Mouse (Mus musculus): Measurements from ENCODE around the gene Tomm70a.

Gene Tomm70a

DNA sequence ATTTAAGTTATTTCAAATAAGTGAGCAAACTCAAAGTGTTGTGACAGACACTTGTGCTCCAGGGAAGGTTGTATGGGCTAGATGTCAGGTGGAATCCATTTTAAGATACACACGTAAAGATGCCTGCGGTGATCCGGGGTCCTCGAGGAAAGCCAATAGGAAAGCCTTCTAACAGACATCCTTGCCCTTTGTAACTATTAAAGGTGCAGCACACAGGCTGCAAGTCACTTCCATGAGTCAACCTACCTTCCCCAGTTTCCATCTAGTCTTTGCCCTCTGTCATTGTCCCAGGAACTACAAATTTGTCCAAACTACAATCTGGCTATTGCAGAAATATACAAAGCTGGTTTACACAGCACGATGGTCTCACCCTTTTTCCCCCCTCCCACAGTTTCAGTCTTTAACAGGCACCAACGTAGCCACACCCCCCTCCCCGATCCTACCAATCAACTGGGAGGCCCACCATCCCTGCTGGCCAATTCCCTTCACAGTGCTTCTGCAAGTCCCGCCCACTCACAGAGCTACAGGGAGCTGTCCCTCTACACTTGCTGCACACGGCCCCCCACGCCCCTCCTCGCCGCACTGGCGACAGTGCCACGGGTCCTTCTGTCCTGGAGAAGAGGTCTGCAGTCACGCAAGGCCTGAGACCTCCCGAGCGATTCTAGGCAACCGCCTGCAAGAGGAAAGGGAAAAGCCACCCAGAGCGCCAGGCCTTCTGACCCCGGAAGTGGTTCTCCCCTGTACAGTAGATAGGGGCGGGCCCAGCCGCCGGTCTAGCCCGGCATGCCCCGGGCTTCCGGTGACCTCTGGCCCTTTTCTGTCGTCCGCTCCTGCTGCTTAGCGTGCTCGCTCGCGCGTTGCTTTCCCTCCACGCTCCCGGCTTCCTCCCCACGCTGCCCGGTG, at the start of gene Tomm70a:
Gene Tomm70a (plus strand): TSS at position 791 of the 903 bp plus-strand sequence.
- POLR2A ChIA-PET, result interaction anchor here in 3 of 4 experiments (0.5 to 3.7 kb wide), 26 partner anchors 10 to 1186 kb away, joined by 3 to 22 read pairs (median 4); partner anchors contain the start of genes Nit2 (in 2 of the 3), Tbc1d23 (in 2 of the 3), Cep97 (in 1 of the 3) and Cmss1 (in 1 of the 3)
- CTCF ChIA-PET, result interaction anchor here (0.5 to 1.0 kb wide), 4 partner anchors 15 to 46 kb away, joined by 3 to 4 read pairs (median 4); partner anchors contain the start of gene Nit2 (in 1 of the 4)

DNA sequence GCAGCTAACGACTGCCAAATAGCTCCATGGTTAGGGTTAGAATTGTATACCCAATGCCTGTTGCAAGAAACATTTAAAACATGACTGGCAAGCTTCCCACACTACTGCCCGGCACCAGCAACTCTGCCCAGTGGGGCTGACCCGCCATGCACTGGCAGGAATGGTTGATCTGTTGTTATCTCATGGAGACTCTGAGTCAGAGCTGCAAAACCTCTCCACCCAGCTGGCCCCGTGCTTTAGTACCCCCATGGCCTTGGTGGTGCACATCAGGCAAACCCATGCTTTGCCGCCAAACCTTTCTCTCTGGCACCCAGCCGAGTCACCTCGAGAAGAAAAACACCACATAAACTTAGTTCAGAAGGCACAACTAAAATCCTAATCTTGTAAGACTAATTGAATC, 45.5 kb upstream of the Tomm70a start:
- ChIA-PET CTCF (interaction anchor here in 2 of 4 experiments (0.6 kb wide), 2 partner anchors 15 to 277 kb away, joined by 3 read pairs; no protein-coding TSS in a partner anchor), POLR2A (interaction anchor here in 1 of 4 experiments (0.7 kb wide), 1 partner anchor 364 kb away, joined by 3 read pairs; no protein-coding TSS in a partner anchor)

DNA sequence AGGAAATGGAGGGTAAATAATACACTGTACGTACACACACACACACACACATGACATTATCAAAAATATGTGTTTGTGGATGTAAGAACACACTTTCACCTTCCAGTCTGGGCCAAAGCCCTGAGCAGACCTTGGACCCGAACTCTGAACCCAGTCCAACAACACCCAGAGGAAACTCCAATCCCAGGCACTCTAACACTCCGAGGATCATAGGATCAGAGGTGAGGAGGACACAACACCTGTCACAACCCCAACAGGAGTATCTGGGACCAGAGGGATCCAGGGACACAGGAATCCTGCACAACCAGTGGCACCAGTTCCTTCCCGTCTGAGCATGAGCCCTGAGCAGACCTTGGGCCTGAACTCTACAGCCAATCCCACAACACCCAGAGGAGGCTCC, 41.9 kb upstream of the Tomm70a start:
- POLR2A ChIA-PET, result no interaction called here
- CTCF ChIA-PET, result no interaction called here

DNA sequence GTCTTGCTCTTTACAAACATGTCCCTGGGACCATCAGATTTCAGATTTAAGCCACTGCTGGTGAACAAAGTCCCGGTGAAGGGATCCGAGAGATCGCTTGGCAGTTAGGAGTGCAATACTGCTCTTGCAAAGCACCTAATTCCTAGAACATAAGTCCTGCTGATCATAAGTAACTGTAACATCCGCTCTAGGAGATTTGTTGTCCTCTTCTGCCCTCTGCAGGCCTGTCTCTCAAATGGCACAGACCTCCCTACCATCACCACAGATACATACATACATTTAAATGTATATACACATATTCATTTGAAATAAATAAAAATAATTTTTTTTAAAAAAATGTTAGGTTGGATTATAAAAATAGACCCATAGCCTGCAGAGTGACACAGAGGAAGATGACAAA, 29.0 kb upstream of the Tomm70a start:
- ChIA-PET POLR2A (no interaction called here), CTCF (interaction anchor here in 1 of 4 experiments (0.6 kb wide), 1 partner anchor 74 kb away, joined by 3 read pairs; no protein-coding TSS in a partner anchor)

DNA sequence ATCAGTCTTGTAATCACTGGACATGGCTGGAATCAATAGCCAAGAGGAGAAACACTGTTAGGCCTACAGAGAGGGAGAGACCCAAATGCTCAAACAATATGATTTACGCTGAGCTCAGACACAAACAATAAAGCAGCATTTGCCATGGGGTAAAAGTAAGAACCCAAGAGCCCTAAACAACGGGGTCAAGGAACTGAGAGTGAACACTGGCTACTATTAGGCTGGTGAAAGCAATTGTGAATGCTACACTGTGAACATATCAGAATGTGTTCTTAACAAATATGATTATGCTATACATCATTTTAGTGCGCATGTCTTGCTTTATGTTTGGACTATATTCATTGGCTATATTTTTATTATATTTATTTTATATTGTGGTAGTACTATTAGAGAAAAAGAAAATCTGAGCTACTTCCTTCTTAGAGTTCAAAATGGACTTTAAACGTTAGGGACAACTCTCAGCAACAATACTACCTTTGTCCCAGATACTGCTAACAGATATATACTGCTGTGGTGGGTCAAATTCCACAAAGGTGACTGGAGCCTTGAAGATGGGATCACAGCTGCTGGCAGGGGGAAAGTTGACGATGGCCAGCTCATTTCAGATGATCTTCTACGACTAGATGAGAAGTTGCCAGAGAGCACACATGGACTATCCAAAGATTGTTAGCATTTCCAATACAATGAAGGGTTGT, 28.4 kb upstream of the Tomm70a start:
- POLR2A ChIA-PET, result no interaction called here
- CTCF ChIA-PET, result interaction anchor here in 1 of 4 experiments (1.0 kb wide), 1 partner anchor 322 kb away, joined by 5 read pairs; no protein-coding TSS in a partner anchor

DNA sequence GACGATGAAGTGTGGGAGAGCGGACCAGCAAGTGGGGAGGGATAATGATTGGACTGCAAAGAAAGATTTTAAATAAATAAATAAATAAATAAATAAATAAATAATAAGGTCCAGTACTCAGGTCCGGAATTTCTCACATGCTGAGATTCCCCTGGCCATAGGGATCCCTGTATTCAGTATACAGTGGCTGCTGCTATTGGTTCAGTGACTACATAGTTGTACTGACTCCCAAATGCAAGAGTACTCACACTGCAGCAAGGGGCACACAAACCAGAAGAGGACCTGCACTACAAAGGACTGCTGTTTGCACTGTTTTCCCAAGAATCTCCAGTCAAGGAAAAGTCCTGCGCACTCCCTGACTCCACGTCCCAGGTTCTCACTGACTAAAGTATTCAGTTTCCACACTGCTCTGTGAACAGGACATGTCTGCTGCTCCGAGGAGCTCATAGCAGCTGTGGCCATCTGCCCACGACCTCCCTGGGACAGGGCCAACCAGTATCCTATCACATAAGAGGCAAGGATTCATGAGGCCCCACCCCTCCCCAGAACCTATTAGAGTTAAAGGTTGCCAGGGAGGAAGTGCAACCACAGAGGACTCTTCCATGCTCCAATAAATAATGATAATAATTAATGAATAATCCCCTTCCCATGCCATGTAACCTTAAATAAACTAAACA, 22.9 kb upstream of the Tomm70a start:
- POLR2A ChIA-PET, result no interaction called here
- CTCF ChIA-PET, result no interaction called here

DNA sequence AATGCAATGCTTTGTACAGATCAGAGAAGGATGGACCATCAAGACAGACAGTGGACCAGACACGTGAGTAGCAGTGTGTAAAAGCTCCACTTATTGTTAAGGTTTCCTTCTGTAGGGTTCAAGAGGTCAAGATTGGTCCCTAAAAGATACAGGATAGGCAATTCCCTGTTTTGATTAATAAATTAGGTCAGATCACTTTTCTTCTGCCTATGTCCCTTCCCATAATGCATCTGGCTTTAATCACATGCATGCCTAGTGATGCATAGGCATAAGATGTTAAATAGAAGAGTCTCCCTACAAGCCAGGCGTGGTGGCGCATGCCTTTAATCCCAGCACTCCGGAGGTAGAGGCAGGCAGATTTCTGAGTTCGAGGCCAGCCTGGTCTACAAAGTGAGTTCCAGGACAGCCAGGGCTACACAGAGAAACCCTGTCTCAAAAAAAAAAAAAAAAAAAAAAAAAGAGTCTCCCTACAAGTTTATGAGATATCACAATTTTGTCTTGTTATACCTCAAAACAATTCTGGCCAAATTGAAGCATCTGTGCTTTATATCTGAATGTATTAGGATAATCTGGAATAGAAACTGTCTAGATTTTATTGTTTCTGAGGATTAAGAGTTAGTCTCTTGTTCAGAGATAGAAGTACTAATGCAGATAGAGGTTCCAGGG, 21.8 kb upstream of the Tomm70a start:
- CTCF ChIA-PET, result no interaction called here
- POLR2A ChIA-PET, result no interaction called here

DNA sequence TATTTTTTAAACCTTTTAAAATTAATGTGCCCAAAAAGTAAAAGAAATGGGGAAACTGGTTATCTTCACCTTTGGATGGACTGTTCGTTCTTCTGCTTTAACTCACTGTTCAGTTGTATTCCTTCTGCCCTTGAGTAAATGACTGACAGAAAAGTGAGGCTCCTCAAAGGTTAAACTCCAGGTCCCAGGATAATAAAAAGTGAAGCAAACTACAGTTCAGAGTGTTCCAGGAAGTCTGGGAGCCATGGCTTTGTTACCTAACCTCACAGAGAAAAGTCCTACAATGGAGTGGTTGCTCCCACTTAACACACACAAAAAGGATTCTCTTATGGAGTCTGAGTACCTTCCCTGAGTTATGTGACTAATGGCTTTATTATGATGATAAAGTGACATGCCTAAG, 20.3 kb upstream of the Tomm70a start:
- ChIA-PET CTCF (interaction anchor here in 1 of 4 experiments (1.2 kb wide), 1 partner anchor 9 kb away, joined by 6 read pairs; no protein-coding TSS in a partner anchor), POLR2A (no interaction called here)

DNA sequence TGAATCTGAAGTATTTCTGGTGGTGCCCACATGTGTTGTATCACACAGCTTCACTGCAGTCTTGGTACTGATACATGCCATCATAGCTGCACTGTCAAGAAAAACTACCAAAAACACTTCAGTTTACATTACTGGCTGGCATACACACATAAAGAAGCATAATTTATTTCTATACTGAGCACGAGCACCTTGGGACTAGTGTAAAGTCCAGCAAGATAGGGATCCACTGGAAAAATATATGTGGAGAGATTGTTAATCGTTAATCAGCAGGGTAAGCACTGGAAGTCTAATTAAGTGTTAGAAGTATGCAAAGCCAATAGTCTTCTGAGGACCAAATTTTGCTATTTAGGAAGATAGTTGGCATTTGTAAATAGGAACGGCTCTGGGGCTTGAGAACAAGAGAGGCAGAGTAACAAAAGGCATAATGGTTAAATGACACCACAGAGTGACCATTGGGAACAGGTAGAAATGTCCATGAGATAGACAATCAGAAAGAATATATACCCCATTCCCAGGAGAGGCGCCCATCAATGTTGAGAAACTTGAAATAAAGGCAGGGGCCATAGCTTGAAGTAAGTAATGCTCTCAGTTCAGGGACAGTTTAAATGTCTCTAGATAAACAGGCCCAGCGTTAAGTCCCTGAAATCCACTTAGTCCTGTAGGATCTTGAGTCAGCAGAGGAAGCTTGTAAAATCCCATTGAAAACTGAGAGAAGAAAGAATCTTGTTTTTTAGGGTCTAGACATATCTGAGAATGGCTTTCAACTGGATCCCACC, 15.1 kb upstream of the Tomm70a start:
- ChIA-PET POLR2A (interaction anchor here in 1 of 4 experiments (0.8 kb wide), 1 partner anchor 70 kb away, joined by 3 read pairs; no protein-coding TSS in a partner anchor), CTCF (interaction anchor here in 1 of 4 experiments (1.2 to 1.3 kb wide), 2 partner anchors 15 to 335 kb away, joined by 3 to 4 read pairs; partner anchors contain the start of gene Tomm70a)

DNA sequence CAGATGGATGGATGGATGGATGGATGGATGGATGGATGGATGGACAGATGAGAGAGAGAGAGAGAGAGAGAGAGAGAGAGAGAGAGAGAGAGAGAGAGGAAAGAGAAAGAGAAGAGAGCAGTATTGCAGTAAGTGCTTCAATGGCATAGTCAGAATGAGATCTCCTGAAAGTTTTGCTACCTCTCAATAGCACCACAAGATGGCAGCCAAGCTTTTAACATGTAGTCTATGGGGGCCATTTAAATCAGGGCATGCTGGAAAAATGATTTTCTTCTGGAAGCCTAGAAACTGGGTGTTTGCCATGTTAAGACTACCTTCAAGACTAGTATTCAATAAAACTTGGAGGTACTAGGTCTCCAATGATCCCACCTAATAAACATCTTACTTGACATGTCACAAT, 5.4 kb upstream of the Tomm70a start:
- ChIA-PET CTCF (interaction anchor here in 2 of 4 experiments (0.5 to 1.7 kb wide), 3 partner anchors 50 to 341 kb away, joined by 3 to 7 read pairs (median 4); no protein-coding TSS in a partner anchor), POLR2A (interaction anchor here in 1 of 4 experiments (0.7 kb wide), 1 partner anchor 60 kb away, joined by 3 read pairs; no protein-coding TSS in a partner anchor)

DNA sequence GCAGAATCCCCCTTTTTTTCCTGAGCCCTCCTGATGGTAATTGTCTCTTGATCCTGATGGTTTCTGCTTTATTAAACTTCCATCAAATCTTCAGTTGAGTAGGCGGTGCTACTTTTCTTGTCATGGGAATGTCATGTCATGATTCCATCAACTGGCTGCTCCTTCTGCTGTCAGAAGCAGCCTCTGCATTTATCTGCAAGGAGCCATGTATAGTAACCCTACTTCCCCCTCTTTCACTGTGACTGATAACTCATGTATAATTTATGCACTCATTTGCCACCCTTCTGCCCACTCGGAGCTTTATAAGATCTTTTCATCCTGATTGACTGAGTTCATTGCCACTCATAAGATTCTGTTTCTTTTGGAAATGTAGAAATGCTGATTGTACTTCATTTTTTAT, 3.9 kb upstream of the Tomm70a start:
- POLR2A ChIA-PET, result no interaction called here
- CTCF ChIA-PET, result no interaction called here

DNA sequence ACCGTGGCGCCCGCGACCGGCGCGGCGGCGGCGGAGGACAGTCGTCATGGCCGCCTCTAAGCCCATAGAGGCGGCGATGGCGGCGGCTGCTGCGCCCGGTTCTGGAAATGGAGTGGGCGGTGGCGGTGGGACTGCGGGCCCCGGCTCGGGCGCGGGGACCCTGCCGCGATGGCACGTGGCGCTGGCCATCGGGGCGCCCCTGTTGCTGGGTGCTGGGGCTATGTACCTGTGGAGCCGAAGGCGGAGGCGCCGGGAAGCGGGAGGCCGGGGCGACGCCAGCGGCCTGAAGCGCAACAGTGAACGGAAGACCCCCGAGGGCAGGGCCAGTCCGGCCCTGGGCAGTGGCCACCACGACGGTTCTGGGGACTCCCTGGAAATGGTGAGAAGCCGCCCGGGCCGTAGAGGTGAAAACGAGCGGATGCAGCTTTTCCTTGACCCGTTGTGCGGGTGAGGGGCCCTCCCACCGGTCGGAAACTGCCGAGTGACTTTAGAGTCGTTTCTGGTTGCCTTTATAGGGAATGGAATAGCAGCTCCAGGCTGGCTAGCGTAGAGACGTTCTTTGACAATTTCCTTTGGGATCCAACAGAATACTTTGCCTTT, 413 bp downstream of the Tomm70a start:
- CTCF ChIA-PET, result interaction anchor here in 3 of 4 experiments (0.6 to 1.0 kb wide), 3 partner anchors 16 to 45 kb away, joined by 3 to 4 read pairs (median 3); partner anchors contain the start of gene Nit2 (in 1 of the 3)
- POLR2A ChIA-PET, result interaction anchor here (0.5 to 3.7 kb wide), 34 partner anchors 9 to 1171 kb away, joined by 3 to 24 read pairs (median 4); partner anchors contain the start of genes Nit2 (in 2 of the 4), Cmss1 (in 1 of the 4), Tbc1d23 (in 1 of the 4) and Tfg (in 1 of the 4)

DNA sequence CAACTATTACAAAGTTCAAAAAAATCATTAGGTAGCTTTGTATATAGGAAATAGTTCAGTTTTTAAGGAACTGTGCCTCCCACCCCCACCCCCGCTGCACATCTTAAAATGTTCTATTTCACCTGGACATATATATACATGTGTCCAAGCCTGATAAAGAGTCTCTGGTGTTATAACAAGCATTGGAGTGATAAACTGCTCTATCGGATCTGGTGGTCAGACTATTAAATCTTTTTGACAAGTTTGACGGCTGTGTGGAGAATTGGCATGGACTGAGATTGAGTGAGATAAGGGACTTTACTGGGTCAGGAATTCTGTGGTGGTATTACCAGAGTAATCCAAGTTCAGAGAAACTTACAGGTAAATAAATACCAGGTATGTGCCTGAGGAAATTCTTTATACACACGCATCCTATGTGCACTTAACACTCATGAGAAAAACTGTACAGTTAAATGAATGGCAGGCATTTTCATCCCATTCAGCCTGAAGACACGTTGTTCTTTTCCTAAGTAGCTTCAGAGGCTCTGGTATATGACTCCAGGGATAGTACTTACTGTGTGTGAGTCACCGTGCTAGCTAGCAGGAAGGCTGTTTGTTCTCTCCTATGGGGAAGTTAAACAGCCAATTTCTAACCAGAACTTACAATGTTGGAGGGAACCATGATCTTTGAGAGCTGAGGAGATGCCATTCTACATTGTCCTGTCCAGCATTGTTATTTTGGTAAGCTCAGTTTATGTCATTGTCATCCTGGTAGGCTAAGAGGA, 1.4 kb downstream of the Tomm70a start:
- POLR2A ChIA-PET, result interaction anchor here (0.6 to 3.7 kb wide), 31 partner anchors 8 to 1172 kb away, joined by 3 to 24 read pairs (median 4); partner anchors contain the start of genes Nit2 (in 2 of the 4), Tbc1d23 (in 1 of the 4) and Tfg (in 1 of the 4)

DNA sequence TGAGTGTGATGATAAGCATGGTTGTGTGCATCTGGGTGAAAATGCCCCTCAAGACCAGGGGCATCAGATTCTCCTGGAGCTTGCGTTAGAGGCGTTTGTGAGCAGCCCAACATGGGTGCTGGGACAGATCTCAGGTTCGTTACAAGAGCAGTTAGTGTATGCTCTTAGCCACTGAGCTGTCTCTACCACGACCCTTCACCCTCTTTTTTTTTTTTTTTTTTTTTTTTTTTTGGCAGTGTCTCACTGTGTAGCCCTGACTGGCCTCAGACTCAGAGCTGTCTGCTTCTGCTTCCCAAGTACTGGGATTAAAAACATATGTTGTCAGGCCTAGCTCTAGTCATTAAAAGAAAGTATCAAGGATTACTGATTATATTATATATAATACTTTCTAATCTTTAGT, 4.8 kb downstream of the Tomm70a start:
- ChIA-PET CTCF (interaction anchor here in 3 of 4 experiments (0.6 kb wide), 3 partner anchors 15 to 312 kb away, joined by 3 to 13 read pairs (median 5); no protein-coding TSS in a partner anchor), POLR2A (interaction anchor here in 3 of 4 experiments (0.6 to 2.0 kb wide), 13 partner anchors 9 to 1147 kb away, joined by 3 to 7 read pairs (median 5); partner anchors contain the start of genes Nit2 (in 2 of the 3) and Tfg (in 1 of the 3))

More for the DNA sequence above, 1.4 kb downstream of the Tomm70a start:
- CTCF ChIA-PET, result interaction anchor here in 2 of 4 experiments (0.6 to 1.0 kb wide), 3 partner anchors 43 to 485 kb away, joined by 3 read pairs; partner anchors contain the start of gene Nit2 (in 1 of the 2)

DNA sequence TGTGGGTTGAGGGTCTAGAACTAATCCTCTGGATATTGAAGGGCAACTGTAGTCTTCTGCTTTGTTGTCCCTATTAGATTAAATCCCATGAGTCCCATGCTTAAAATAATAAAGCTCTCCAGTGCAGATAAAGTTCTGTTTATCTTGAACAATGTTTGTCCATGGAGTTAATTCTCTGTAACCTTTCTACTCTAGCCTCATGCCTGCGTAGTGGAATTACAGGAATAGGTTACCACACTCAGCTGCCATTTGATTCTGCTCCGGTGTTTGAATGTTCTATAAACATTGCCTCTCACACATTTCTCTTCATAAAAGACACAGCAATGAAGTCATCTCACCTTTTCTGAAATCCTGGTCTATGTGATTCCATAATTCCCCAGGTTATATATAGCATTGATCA, 6.3 kb downstream of the Tomm70a start:
- CTCF ChIA-PET, result interaction anchor here in 2 of 4 experiments (0.7 to 1.0 kb wide), 2 partner anchors 18 to 101 kb away, joined by 3 to 15 read pairs; no protein-coding TSS in a partner anchor
- POLR2A ChIA-PET, result interaction anchor here in 3 of 4 experiments (0.6 to 2.0 kb wide), 12 partner anchors 13 to 153 kb away, joined by 3 to 10 read pairs (median 4); partner anchors contain the start of gene Nit2 (in 2 of the 3)

Data from embryonic stem cell, embryonic (primary cell).